Mouse (Mus musculus) Patski (cell line): ENCODE measurements around the gene Mrtfa. TPM values are rescaled to one million over a fixed set of nuclear protein-coding genes. Genes with fewer than 3 reads are reported as not detected.
A peak's percentile ranks its signal among the peaks of the same experiment; 100 is the strongest.

Experiments
- ATAC-seq: fragments of 100-300 bp; one replicate; pipeline ENCODE4 v1.8.0; 2021
- CTCF ChIA-PET: fragments of 350-600 bp; sonication (Branson Sonifier 250); formaldehyde crosslinking; loops from one replicate; lab custom pipeline; 2022; ENCODE audit warnings: inconsistent platforms; lab: Charles Lee
- POLR2A ChIA-PET: fragments of 350-600 bp; sonication (Branson Sonifier 250); formaldehyde crosslinking; loops from one replicate; lab custom pipeline; 2022; ENCODE audit warnings: antibody characterized with exemption, inconsistent platforms; lab: Charles Lee
- DNase-seq: peaks from one replicate; pipeline ENCODE4 v3.0.0-alpha.2; 2011; ENCODE audit warnings: low read depth, low spot score
- H3K27me3 ChIP-seq: fragments of 371-371 bp; one replicate; pipeline ENCODE4 v1.5.1; 2021
- CTCF ChIP-seq: fragments of 100-300 bp; IDR thresholded peaks from one replicate; pipeline ENCODE4 v1.5.1; 2021
- in situ Hi-C: fragments of 300-500 bp; cut with MboI; formaldehyde crosslinking; loops from 3 replicates; pipeline ENCODE4 v1.11.1; 2018; ENCODE audit warnings: low pct_unique_long_range_greater_than_20kb, mixed read lengths
- polyA plus RNA-seq: library from polyadenylated mRNA; unstranded; gene quantifications from one replicate; pipeline ENCODE4 v1.2.3, GENCODE M21; 2021

Mrtfa gene
- polyA plus RNA-seq, 1 experiment from 2014 or later, result 48.0 TPM

- DNase-seq (no peak), ATAC-seq (no peak)
- TF ChIP-seq CTCF, result no peak
- in situ Hi-C loops, result no loop called here
- no peaks in the 10 kb centered on the region for H3K27me3 ChIP-seq
- ChIA-PET CTCF (no interaction called here), POLR2A (no interaction called here)
Observed at GRCm38 (mm10) chr15:80994959-80995358, 195.6 kb downstream of the Mrtfa start.

DNA sequence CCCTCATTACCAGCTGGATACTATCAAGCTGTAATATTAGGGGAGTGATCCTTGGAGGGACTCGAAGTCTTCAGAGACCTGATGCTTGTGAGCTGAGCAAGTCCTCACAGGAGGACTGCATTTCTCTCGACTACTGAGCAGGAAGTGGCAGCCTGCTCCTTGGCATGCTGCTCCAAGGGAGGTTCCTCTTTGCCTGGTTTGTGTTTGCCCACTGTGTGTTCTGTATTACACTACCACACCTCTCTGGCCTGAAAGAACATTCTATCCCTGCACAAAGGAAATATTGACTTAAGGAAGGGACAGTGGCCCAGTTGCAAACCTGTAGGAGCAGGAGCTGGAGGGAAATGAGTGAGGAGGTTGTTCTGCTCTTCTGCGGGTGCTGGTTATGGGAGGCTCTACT, 200.8 kb downstream of the Mrtfa start:
- no peak for DNase-seq
- ATAC-seq, result no peak
- no peaks in the 10 kb centered on the region for H3K27me3 ChIP-seq
- ChIA-PET POLR2A (no interaction called here), CTCF (interaction anchor here (1.2 kb wide), 1 partner anchor 16 kb away, joined by 3 read pairs; no protein-coding TSS in a partner anchor)
- in situ Hi-C loops, result no loop called here
- TF ChIP-seq CTCF, result no peak

- in situ Hi-C loops, result no loop called here
- ChIA-PET POLR2A (no interaction called here), CTCF (interaction anchor here (1.2 kb wide), 1 partner anchor 14 kb away, joined by 3 read pairs; no protein-coding TSS in a partner anchor)
- no peak for TF ChIP-seq CTCF
- DNase-seq (no peak), ATAC-seq (no peak)
- no peaks in the 10 kb centered on the region for H3K27me3 ChIP-seq
Observed at GRCm38 (mm10) chr15:80988331-80988730, 202.2 kb downstream of the Mrtfa start.

- in situ Hi-C loops, result no loop called here
- TF ChIP-seq CTCF, result no peak
- ATAC-seq, result no peak
- no peaks in the 10 kb centered on the region for H3K27me3 ChIP-seq
- DNase-seq, result no peak
- ChIA-PET CTCF (no interaction called here), POLR2A (interaction anchor here (0.7 kb wide), 1 partner anchor 53 kb away, joined by 3 read pairs; no protein-coding TSS in a partner anchor)
Observed at GRCm38 (mm10) chr15:80983264-80983663, 207.3 kb downstream of the Mrtfa start.

DNA sequence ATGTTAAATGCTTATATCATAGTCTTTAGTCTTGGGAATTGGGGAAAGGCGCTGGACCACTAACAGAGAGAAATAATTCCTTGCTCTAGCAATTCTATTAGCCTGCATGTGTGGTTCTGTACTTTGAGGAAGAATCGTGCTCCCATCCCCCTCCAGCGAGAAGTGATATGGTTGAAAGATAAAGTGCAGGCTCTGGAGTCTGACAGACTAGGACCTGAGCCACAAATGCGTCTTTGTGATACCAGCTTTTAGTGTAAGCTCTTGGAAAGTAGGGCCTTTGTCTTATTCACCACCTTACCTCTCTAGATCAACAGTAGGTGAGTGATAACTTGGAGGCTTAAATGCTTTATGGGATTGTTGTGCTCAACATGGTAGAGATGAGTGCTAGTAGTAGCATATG, 209.4 kb downstream of the Mrtfa start:
- ChIA-PET CTCF (no interaction called here), POLR2A (no interaction called here)
- H3K27me3 ChIP-seq, result no peaks in the 10 kb centered on the region
- in situ Hi-C loops, result no loop called here
- DNase-seq (no peak), ATAC-seq (no peak)
- no peak for TF ChIP-seq CTCF

DNA sequence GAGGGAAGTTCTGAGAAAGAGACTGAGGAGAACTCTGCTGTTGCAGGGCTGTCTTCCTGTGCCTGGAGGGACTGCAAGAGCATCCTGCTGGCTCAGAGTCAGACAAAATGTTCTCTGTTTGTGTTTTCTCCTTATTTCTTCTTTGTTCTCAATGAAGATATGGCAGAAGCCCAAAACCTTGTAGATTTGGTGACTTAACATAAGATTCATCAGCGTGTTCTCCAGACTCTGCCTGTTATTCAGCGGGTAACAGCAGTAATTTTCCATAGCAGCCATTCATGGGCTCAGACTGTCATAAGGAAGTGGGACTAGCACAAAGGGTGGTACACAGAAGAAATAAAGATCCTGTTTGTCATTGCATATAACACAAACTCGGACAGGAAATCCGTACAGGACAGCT, 210.9 kb downstream of the Mrtfa start:
- in situ Hi-C loops, result no loop called here
- POLR2A ChIA-PET, result no interaction called here
- CTCF ChIA-PET, result no interaction called here
- ATAC-seq (no peak), DNase-seq (no peak)
- TF ChIP-seq CTCF, result no peak
- no peaks in the 10 kb centered on the region for H3K27me3 ChIP-seq

DNA sequence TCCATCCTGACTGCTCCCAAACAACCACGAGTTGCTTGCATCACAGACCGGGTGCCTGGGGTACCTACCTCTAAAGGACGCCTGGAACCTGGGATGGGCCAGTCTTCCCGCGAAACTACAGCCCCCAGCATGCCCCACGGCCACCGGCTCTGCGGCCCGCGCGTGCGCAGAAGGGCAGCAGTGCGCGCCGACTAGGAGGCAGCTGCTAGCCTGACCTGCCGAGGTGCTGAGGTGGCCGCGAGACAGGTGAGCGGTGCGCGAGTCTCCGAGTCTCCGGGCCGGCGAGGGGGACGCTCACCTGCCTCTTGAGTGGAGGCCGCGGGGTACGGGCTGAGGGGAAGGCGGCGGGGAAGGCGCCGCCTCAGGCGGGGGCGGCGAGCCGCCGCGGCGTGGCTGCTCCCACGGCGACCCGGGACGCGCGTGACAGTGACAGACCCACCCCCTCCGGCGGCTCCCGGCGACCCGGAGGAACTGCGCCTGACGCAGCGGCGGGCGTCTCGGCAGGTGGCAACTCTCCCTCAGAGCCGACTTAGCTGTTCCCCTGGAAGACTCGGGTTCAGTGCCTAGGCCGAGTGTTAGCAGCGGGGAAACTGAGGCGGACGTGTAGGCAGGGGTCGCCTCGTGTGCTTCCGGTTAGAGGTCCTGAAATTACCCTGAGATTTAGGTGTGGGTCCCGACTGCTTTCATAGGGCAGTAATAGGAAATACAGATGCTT, 212.8 kb downstream of the Mrtfa start, which contains the start of gene Sgsm3:
Sgsm3 (plus strand) TSS at position 146 of the 715 bp plus-strand sequence.
- in situ Hi-C loops, result no loop called here
- POLR2A ChIA-PET, result no interaction called here

DNA sequence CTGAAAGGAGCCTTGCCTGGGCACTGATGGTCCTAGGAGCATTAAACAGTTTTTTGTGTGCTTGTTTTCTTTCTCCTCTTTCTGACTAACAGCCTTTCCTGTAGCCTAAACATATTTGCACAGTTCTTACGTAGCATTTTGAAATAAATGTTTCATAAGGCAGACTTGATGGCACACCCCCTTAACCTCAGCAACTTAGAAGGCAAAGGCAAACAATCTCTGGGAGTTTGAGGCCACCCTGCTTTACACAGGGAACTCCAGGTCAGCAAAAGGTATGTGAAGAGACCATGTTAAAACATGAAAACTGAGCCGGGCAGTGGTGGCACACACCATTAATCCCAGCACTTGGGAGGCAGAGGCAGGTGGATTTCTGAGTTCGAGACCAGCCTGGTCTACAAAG, 214.9 kb downstream of the Mrtfa start:
- no peak for ATAC-seq
- POLR2A ChIA-PET, result no interaction called here
- no peak for DNase-seq
- no peak for TF ChIP-seq CTCF
- in situ Hi-C loops, result no loop called here
- no peaks in the 10 kb centered on the region for H3K27me3 ChIP-seq
- CTCF ChIA-PET, result no interaction called here

More for the DNA sequence above, 212.8 kb downstream of the Mrtfa start, which contains the start of gene Sgsm3:
- H3K27me3 ChIP-seq, result no peaks in the 10 kb centered on the region
- CTCF ChIA-PET, result interaction anchor here (1.3 kb wide), 1 partner anchor 19 kb away, joined by 4 read pairs; no protein-coding TSS in a partner anchor
- ATAC-seq (peak; percentile 86), DNase-seq (no peak)
- no peak for TF ChIP-seq CTCF

DNA sequence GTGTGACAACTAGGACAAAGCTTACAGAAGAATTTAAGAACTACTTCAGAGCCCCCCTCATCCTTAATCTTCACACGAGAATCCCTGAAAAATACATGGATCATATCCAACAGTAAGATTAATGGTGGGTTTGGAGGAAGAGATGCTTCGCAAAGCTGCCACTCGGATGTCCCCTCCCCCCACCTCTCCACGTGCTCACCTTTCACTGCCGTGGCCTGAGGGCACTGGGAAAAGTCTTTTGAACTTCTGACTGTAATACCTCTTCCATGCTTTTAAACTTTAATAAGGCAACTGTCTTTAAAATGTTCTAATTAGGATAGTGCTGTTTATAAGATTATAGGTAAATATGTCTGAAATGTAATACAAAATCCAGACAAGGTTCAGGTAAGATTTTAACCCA, 216.2 kb downstream of the Mrtfa start:
- TF ChIP-seq CTCF, result no peak
- in situ Hi-C loops, result no loop called here
- POLR2A ChIA-PET, result interaction anchor here (0.6 kb wide), 2 partner anchors 21 to 325 kb away, joined by 3 to 4 read pairs; no protein-coding TSS in a partner anchor
- H3K27me3 ChIP-seq, result no peaks in the 10 kb centered on the region
- DNase-seq, result no peak
- ATAC-seq, result no peak
- CTCF ChIA-PET, result interaction anchor here (1.4 kb wide), 1 partner anchor 15 kb away, joined by 3 read pairs; no protein-coding TSS in a partner anchor

- DNase-seq (no peak), ATAC-seq (no peak)
- in situ Hi-C loops, result no loop called here
- no peaks in the 10 kb centered on the region for H3K27me3 ChIP-seq
- TF ChIP-seq CTCF, result no peak
- ChIA-PET POLR2A (interaction anchor here (1.7 kb wide), 1 partner anchor 12 kb away, joined by 4 read pairs; no protein-coding TSS in a partner anchor), CTCF (interaction anchor here (0.9 to 1.0 kb wide), 3 partner anchors 12 to 17 kb away, joined by 3 read pairs; no protein-coding TSS in a partner anchor)
Observed at GRCm38 (mm10) chr15:80969371-80969770, 221.2 kb downstream of the Mrtfa start.

Other genes with a start within 250 kb of the Mrtfa start
- gene Adsl, start 242.3 kb downstream of the Mrtfa start, polyA plus RNA-seq, result 107 TPM
- 36.8 TPM for gene Sgsm3, start 213.0 kb downstream of the Mrtfa start, polyA plus RNA-seq
- 0.05 TPM for gene Mchr1, start 44.7 kb upstream of the Mrtfa start, polyA plus RNA-seq
- gene Slc25a17, start 170.1 kb upstream of the Mrtfa start, polyA plus RNA-seq, result 113 TPM
- 471 TPM for gene St13, start 209.3 kb upstream of the Mrtfa start, polyA plus RNA-seq
- gene Xpnpep3, start 209.4 kb upstream of the Mrtfa start, polyA plus RNA-seq, result 13.8 TPM
- not detected for gene Dnajb7, start 217.5 kb upstream of the Mrtfa start, polyA plus RNA-seq